Mouse (Mus musculus) adrenal gland, postnatal 14 days (tissue): ENCODE data around the gene Kcnv2. TPM values are rescaled to one million over a fixed set of nuclear protein-coding genes. Genes with fewer than 3 reads are reported as not detected.
A peak's percentile ranks its signal among the peaks of the same experiment; 100 is the strongest.

Experiments used
- DNase-seq: peaks from one replicate; pipeline ENCODE4 v3.0.0; 2021; ENCODE audit warnings: mixed read lengths
- total RNA-seq: library from RNA; stranded (reverse); gene quantifications from 2 replicates; pipeline ENCODE4 v1.2.3, GENCODE M21; 2021

Kcnv2 gene
- total RNA-seq, 1 experiment from 2014 or later: 0.07 TPM

DNA sequence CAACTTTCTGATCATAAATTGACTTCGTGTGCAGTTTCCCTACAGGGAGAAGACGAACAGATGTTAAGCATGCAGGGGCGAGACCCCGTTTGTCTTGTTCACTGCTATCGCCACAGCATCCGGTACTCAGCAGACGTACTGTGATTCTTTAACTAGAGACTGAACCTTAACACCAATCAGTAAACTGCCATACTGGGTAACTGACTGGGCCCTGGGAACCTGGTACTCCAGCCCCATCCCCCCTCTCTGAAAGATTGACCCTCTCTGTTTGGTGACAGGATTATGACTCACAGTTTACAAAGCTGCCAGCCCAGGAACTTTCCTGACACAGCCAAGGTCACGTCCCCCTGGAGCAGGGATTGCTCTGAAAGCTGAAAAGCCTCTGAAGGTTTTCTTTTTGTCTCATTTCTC is 42.1 kb downstream of the Kcnv2 start:
- peak; percentile 91 for DNase-seq

DNA sequence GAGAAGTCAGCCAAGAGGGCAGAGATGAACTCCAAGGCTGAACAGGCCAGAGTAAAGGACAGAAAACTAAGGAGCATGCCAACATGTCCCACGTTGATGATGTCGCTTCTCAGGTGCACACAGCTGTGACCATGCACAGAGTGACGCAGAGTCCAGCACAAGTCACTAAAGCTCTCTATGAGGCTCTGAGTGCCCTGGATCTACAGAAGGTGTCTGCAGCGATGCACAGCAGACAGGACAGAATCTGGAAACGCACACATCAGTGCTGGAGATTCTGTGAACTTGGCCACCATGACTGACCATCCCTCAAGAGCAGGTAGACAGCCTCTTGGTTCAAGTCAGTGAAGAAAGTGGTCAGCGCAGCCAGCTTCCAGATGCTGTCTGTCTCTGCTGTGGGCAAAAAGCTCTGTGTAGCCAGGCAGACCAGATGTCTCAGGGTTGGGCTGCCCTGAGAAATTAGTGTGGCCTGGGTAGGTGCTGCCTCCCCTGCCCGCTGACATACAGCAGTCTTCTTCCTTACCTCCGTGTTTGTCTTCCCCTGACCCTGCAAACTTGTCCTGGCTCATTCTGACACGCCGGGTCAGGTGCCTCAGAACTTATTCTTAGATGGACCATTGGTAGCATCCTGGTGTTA is 43.8 kb downstream of the Kcnv2 start:
- DNase-seq: no peak

DNA sequence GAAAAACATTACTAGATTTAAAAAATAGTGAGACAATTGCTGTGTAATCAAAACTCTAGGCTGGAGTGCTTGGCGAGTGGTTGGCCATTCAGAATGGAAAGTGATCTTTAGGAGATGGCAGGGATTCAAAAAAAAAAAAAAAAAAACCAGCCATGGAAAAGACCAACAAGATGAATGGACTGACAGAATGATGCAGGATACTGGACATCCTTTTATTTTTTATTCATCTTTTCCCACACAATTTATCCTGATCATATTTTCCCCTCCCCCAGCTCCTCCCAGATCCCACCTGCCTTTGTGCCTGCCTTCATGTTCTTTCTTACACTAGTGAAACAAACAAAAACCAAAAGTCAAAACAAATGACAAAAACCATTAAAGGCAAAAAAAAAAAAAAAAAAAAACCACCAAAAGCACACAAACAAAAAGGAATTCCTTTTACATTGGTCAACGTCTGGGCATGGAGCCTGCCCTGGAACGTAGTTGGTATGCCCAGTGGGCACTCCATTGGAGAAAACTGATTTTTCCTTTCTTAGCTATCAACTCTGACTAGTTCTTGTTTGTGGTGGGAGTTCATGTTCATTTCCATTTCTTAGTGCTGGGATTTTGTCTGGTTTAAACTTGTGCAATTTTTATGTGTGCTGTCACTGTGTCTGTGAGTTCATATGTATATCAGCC is 47.2 kb downstream of the Kcnv2 start:
- DNase-seq: peak; percentile 33

DNA sequence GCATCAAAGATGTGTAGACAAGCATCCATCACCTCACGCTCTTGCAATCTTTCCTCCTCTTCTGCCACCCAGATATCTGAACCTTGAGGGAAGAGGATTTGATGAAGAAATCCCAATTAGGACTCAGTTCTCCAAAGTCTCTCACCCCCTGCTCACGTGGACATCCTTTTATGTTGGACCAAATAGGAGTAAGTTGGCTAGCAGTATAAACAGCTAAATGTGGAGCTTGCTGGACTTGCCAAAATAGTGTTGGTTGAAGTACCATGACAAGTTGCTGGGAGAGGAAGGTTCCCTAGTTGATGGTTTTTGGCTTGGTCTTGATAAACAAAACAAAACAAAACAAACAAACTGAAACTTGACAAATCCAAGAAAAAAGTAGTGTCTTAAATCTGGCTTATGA is 47.8 kb downstream of the Kcnv2 start:
- no peak for DNase-seq

DNA sequence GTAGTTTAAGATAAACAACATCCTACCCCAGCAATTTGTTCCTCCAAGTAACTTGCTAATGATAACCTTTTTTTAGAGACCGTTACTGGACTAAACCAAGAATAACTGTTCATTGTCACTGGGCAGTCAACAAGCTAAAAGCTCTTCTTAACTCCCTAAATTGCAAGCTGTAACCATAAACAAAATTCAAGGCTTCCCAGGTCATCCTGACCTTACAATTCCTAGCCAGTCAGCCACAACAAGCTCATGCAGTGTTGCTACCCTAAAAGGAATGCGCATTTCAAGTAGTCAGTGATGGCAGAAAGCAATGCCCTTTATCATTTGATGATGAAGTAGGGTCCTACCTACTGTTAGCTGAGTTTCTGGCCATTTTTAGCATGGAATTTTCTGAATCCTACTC is 48.4 kb downstream of the Kcnv2 start:
- no peak for DNase-seq

DNA sequence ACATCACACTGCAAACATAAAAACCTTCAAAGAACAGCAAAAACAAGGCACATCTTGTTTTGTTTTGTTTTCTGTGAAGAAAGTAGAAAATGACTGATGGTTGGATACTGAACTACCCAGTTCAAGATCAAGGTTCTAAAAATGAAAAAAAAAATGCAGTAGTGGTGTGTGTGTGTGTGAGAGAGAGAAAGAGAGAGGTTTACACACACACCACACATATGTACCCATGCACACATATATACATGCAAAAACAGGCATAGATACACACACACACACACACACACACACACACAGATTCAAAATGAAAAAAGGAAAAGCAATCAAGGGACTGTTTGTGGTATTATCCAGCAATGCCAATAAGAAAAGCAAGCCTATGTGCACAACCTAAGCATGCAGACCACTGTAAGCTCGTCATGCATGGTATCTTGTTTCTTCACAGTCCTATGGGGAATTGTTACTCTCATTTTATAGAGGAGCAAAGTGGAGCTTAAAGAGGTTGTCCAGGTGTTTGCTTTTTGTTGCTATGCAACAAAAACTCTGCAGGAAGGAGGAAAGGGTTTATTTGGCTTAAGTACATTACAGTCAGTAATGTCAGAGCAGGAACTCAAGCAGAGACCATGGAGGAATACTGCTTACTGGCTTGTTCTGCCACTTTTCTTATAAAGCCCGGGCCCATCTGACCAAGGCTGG is 57.5 kb downstream of the Kcnv2 start:
- no peak for DNase-seq

DNA sequence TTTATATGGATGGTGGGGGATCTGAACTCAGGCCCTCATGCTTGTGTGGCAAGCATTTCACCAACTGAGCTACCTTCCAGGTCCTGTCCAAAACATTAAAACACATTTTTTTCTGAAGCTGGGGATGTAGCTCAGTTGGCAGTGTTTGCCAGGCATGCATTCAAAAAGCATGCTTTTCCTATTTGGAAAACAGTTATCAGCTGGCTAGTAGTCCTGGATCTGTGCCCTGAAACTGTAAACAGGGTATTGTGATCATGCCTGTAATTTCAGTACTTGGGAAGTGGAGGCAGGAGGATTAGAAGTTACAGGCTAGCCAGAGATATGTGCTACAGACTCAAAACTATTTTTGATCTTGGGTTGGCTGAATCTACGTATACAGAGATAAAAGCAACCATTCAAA is 59.7 kb downstream of the Kcnv2 start:
- no peak for DNase-seq

DNA sequence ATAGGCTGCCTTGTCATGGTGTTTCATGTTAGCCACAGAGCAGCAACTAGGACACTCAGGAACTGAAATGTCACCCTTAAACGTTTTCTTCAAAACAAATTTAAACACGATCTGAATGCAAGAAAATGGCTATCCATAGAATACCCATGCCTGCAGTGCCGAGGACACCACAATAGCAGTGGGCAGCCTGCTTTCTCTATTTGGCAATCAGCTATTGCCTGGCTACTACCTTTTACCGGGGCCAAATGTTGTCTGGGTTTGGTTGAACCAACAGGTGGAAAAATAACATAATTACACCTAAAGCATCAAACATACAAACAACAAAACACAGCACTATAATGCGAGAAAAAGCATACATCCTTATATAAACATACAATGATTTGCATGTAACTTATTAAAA is 60.9 kb downstream of the Kcnv2 start:
- no peak for DNase-seq

DNA sequence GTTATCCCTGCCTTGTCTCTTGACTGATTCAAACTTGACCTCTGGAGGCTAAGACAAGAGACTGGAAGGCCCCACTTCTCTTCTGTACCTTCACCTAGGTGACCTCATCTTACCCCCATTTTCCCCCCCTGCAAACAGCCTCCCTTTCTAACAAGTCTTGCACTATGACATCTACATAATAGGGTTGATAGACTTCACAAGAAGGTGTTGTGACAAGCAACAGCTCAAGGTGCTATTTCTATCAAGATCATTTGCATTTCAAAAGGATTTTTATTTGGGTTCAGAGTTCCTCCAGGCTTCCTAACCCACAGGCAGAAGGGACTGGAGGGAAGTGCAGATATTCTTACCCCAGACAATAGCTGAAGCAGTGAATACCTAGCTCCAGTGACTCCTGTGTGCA is 62.9 kb downstream of the Kcnv2 start:
- DNase-seq: no peak

Other genes starting within 250 kb of the Kcnv2 start
- 46.5 and 53.1 TPM in 2 replicates for gene Vldlr, start 106.1 kb upstream of the Kcnv2 start, total RNA-seq
- gene Pum3, start 107.2 kb downstream of the Kcnv2 start, total RNA-seq: 98.9 and 123 TPM in 2 replicates